Mouse (Mus musculus) gastrocnemius, postnatal 14 days (tissue): ENCODE measurements around the gene Commd1. TPM values are rescaled to one million over a fixed set of nuclear protein-coding genes. Genes with fewer than 3 reads are reported as not detected.

Experiments used
- DNase-seq: peaks from one replicate; pipeline ENCODE4 v3.0.0; 2021; ENCODE audit warnings: mixed read lengths
- intact Hi-C: fragments of 180-260 bp; cut with DNase I; formaldehyde crosslinking; loops from one replicate; pipeline ENCODE4 v1.15.1; 2025; ENCODE audit warnings: low total_unique reads
- total RNA-seq, 2 experiments: library from RNA; stranded (reverse); gene quantifications; 2 replicates each; pipeline ENCODE4 v1.2.3; 2021

The Commd1 gene
- total RNA-seq, 2 experiments from 2014 or later = 117 to 122 TPM

- intact Hi-C loops = loop anchor here (5.0 kb wide), 1 partner anchor 278 kb away; no protein-coding TSS in a partner anchor
- no peak for DNase-seq
Measured at GRCm38 (mm10) chr11:22994271-22994670, 12.1 kb upstream of the Commd1 start.

- intact Hi-C loops = loop anchor here (5.0 kb wide), 1 partner anchor 281 kb away; no protein-coding TSS in a partner anchor
- DNase-seq = no peak
Measured at GRCm38 (mm10) chr11:22991218-22991835, 9.1 kb upstream of the Commd1 start.

- peak; percentile 94 for DNase-seq
- intact Hi-C loops = loop anchor here (5.0 kb wide), 1 partner anchor 282 kb away; no protein-coding TSS in a partner anchor
Measured at GRCm38 (mm10) chr11:22990393-22991126, 8.4 kb upstream of the Commd1 start, which contains the start of gene Cct4. Cct4 (plus strand) TSS chr11:22990519.

GRCm38 (mm10) chr11:22989786-22990185 lies 7.6 kb upstream of the Commd1 start:
- intact Hi-C loops = loop anchor here (5.0 kb wide), 1 partner anchor 283 kb away; no protein-coding TSS in a partner anchor

GRCm38 (mm10) chr11:22987357-22987756 lies 5.2 kb upstream of the Commd1 start:
- intact Hi-C loops = no loop called here
- peak; percentile 17 for DNase-seq

More at GRCm38 (mm10) chr11:22989786-22990185, 7.6 kb upstream of the Commd1 start:
- DNase-seq = no peak

- intact Hi-C loops = no loop called here
- DNase-seq = no peak
Measured at GRCm38 (mm10) chr11:22985510-22985909, 3.3 kb upstream of the Commd1 start.

- DNase-seq = no peak
- intact Hi-C loops = no loop called here
Measured at GRCm38 (mm10) chr11:22982846-22983245, 664 bp upstream of the Commd1 start.

GRCm38 (mm10) chr11:22981543-22981950 lies 635 bp downstream of the Commd1 start:
- intact Hi-C loops = no loop called here
- DNase-seq = no peak

GRCm38 (mm10) chr11:22981041-22981440 lies 1.1 kb downstream of the Commd1 start:
- intact Hi-C loops = no loop called here
- DNase-seq = no peak

GRCm38 (mm10) chr11:22979221-22979620 lies 3.0 kb downstream of the Commd1 start:
- DNase-seq = no peak
- intact Hi-C loops = no loop called here

- no peak for DNase-seq
- intact Hi-C loops = no loop called here
Measured at GRCm38 (mm10) chr11:22978711-22979110, 3.5 kb downstream of the Commd1 start.

- intact Hi-C loops = no loop called here
- no peak for DNase-seq
Measured at GRCm38 (mm10) chr11:22978215-22978614, 4.0 kb downstream of the Commd1 start.

GRCm38 (mm10) chr11:22973599-22973998 lies 8.6 kb downstream of the Commd1 start:
- intact Hi-C loops = no loop called here
- no peak for DNase-seq

GRCm38 (mm10) chr11:22972746-22973526 lies 9.2 kb downstream of the Commd1 start:
- DNase-seq = peak; percentile 74
- intact Hi-C loops = no loop called here

GRCm38 (mm10) chr11:22971835-22972709 lies 10.1 kb downstream of the Commd1 start, which contains the start of gene Zrsr1:
Zrsr1 (plus strand) TSS chr11:22972005.
- intact Hi-C loops = no loop called here
- DNase-seq = peak; percentile 29

- DNase-seq = no peak
- intact Hi-C loops = no loop called here
Measured at GRCm38 (mm10) chr11:22970546-22970945, 11.6 kb downstream of the Commd1 start.

GRCm38 (mm10) chr11:22969486-22969885 lies 12.7 kb downstream of the Commd1 start:
- intact Hi-C loops = no loop called here
- DNase-seq = no peak

- DNase-seq = no peak
- intact Hi-C loops = no loop called here
Measured at GRCm38 (mm10) chr11:22965503-22965902, 16.7 kb downstream of the Commd1 start.

- DNase-seq = no peak
Measured at GRCm38 (mm10) chr11:22964401-22964800, 17.8 kb downstream of the Commd1 start.

More at GRCm38 (mm10) chr11:22964401-22964800, 17.8 kb downstream of the Commd1 start:
- intact Hi-C loops = no loop called here
